Mouse (Mus musculus): Measurements from ENCODE around the gene Slfn8. TPM values are rescaled to one million over a fixed set of nuclear protein-coding genes. Genes with fewer than 3 reads are reported as not detected.
"Not testable (repeated sequence)": the region's sequence is repeated elsewhere in the genome, so short reads cannot be mapped to it uniquely, and the experiment has no call there.

The Slfn8 gene
- total RNA-seq (2021) (1 to 10 TPM; 1.6 to 1.7 TPM), polyA plus RNA-seq (2012; rRNA removed) (0.48 and 0.77 TPM in 2 replicates)
- long read RNA-seq, partial matches to known transcripts, result 0 of 1 reads
- long read RNA-seq, other reads (novel, unspliced or antisense), result 0 of 1 reads

- peak; percentile 62 for DNase-seq
Measured at GRCm38 (mm10) chr11:83020621-83021020, at the start of gene Slfn8. Gene Slfn8 (minus strand): TSS chr11:83020810.

- no peak for DNase-seq
Measured at GRCm38 (mm10) chr11:83067982-83068694, 47.5 kb upstream of the Slfn8 start.

- DNase-seq, result peak; percentile 42
Measured at GRCm38 (mm10) chr11:83066640-83067531, 46.3 kb upstream of the Slfn8 start.

GRCm38 (mm10) chr11:83065441-83066344 lies 45.1 kb upstream of the Slfn8 start:
- DNase-seq, result no peak

GRCm38 (mm10) chr11:83064946-83065345 lies 44.3 kb upstream of the Slfn8 start, which contains the start of gene Slfn2:
Gene Slfn2 (plus strand): TSS chr11:83065112.
- peak; percentile 22 for DNase-seq

GRCm38 (mm10) chr11:83063941-83064349 lies 43.3 kb upstream of the Slfn8 start:
- no peak for DNase-seq

GRCm38 (mm10) chr11:83063126-83063525 lies 42.5 kb upstream of the Slfn8 start:
- DNase-seq, result no peak

- DNase-seq, result no peak
Measured at GRCm38 (mm10) chr11:83061806-83062205, 41.2 kb upstream of the Slfn8 start.

- no peak for DNase-seq
Measured at GRCm38 (mm10) chr11:83060412-83061020, 39.9 kb upstream of the Slfn8 start.

- DNase-seq, result peak; percentile 63
Measured at GRCm38 (mm10) chr11:83057863-83058262, 37.3 kb upstream of the Slfn8 start.

GRCm38 (mm10) chr11:83045642-83046041 lies 25.0 kb upstream of the Slfn8 start:
- DNase-seq, result peak; percentile 55

- DNase-seq, result no peak
Measured at GRCm38 (mm10) chr11:83043891-83044290, 23.3 kb upstream of the Slfn8 start.

GRCm38 (mm10) chr11:83041000-83041399 lies 20.4 kb upstream of the Slfn8 start:
- DNase-seq, result no peak

- DNase-seq, result peak; percentile 30
Measured at GRCm38 (mm10) chr11:83040325-83040724, 19.7 kb upstream of the Slfn8 start.

GRCm38 (mm10) chr11:83039796-83040195 lies 19.2 kb upstream of the Slfn8 start:
- peak; percentile 50 for DNase-seq

- peak; percentile 18 for DNase-seq
Measured at GRCm38 (mm10) chr11:83039156-83039555, 18.5 kb upstream of the Slfn8 start.

GRCm38 (mm10) chr11:83038686-83039085 lies 18.1 kb upstream of the Slfn8 start:
- not testable (repeated sequence) for DNase-seq

GRCm38 (mm10) chr11:83019561-83020519 lies 770 bp downstream of the Slfn8 start:
- DNase-seq, result not testable (repeated sequence)

- no peak for DNase-seq
Measured at GRCm38 (mm10) chr11:83016093-83016492, 4.5 kb downstream of the Slfn8 start.

- DNase-seq, result no peak
Measured at GRCm38 (mm10) chr11:83013356-83013755, 7.3 kb downstream of the Slfn8 start.
